Mouse (Mus musculus) urinary bladder, postnatal 25 days (tissue): ENCODE measurements around the gene Rras2.

ENCODE experiments used
- DNase-seq: peaks from one replicate; pipeline ENCODE4 v3.0.0; 2022; ENCODE audit warnings: low spot score

Rras2 gene

DNA sequence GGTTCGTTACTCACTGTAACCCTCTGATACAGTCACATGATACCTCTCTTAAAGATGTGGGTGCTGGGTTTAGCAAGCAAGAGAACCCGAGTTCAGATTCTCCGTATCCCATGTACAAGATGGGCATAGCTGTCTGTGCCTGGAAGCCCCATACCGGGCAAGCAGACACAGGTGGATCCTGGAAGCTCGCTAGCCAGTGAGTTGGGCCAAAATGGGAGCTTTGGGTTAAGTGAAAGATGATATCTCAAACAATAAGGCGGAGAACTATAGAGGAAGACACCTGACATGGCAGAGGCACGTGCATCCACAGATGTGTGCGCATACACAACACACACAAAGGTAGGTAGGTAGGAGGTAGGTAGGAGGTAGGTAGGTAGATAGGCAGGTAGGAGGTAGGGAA, 90.7 kb downstream of the Rras2 start:
- DNase-seq: no peak

- DNase-seq: peak; percentile 75
These were observed 96.9 kb downstream of the Rras2 start for GRCm38 (mm10) chr7:114020704-114021093.

DNA sequence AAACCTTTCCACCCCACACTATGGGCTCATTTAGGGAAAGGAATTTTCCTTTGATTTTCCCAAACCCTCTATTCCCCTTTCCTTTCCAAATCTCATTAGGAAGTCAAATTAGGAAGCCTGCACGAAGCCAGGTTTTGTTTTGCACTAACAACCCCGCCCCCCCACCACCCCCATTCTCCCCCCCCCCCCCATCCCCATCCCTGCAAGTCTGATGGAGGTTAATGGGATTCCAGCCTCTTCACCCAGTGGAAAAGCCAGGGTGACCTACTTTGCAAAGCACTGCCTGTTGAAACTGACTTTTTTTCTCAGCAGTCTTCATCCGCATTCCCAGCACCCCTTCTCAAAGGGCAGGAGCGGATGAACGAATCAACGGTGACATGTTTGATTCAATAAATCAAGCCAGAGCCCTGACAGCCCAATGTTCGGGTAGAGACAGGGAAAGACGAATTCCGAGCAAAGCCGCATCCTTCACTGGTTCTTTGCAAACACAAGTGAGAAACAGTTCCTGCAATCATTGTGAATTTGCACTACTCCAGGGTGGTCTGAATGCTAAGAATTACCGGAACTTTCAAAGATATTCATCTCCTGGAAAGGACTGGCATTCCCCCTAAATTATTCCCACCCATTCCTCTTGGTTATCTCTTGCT, 97.4 kb downstream of the Rras2 start:
- no peak for DNase-seq

GRCm38 (mm10) chr7:114018861-114019260, 98.7 kb downstream of the Rras2 start:
- DNase-seq: no peak

DNA sequence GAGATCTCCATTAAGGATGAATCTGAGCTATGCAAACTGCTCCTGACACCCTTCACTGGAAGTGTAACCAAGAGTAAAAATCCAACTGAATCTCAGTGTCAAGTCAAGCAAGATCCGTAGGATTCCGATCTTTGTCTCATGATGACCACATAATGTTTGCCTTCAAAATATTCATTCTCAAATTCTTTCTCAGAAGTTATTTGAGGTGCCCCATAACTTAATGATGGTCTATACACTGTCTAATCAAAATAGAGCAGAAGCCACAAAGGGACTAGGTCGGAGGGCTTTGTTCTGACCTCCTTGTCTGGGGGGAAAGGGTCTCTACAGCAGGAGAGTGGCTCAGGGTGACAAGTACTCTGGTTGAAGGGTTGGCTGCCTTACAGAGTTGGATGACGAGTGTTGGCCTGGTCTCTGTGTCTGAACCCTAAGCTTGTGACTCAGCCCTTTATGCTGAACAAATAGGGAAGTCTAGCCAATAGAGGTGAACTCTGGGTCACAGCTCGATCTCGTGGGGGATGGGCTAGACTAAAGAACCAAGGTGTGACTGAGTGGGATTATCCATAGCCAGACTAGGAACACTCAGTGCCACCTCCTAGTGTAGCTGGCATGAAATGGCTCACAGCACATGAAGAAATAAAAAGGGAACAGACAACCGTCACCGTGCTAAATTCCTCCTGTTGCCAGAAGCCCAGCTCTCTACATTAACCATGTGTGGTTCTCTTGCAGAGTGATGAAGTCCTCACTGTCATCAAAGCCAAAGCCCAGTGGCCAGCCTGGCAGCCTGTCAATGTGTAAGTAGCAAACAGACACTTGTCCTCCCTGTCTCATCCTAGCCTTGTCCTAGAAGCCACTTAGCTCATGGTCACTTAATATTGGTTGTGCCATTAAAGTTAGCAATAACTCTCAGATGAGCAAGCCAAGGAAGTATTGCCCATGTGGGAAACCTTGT, 101.3 kb downstream of the Rras2 start:
- DNase-seq: peak; percentile 19

- no peak for DNase-seq
These were observed 105.7 kb downstream of the Rras2 start for GRCm38 (mm10) chr7:114011726-114012443.

- no peak for DNase-seq
These were observed 110.0 kb downstream of the Rras2 start for GRCm38 (mm10) chr7:114007565-114007964.

DNA sequence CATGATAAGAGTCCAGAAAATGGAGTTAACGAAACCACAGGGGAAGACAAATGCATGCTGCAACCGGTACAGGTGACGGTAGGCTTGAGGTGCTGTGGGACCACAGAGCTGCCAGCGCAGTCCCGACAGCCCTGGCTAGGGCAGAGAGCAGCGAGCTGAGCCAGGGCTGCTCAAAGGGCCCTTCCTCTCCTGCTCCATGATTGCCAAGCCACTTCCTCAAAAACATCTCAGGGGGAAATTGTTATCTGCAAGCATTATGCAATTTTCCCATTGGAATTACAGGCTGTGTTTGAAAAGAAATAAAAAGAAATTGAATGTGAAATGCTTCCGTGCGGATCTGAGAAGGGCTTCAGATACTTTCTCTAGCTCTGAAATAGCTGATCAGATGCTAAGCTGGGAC, 111.1 kb downstream of the Rras2 start:
- DNase-seq: no peak

DNA sequence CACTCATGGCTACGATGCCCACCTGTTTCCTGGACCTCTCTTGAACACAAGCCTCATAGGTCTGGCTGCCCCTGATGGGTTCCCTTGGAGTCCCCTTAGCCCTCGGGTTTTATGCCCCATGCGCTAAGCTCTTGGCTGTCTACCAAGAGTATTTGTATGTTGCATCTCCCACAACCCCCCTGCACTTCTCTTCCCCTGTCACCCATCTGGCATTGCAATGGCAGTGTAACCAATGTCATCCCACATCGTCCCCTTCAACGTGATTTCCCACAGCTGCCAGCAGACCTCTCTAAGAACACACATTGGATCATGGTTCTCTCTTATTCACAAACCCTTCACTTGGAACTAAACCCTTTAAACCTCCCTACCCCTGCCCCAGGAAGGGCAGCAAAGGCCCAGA, 112.1 kb downstream of the Rras2 start:
- no peak for DNase-seq

DNA sequence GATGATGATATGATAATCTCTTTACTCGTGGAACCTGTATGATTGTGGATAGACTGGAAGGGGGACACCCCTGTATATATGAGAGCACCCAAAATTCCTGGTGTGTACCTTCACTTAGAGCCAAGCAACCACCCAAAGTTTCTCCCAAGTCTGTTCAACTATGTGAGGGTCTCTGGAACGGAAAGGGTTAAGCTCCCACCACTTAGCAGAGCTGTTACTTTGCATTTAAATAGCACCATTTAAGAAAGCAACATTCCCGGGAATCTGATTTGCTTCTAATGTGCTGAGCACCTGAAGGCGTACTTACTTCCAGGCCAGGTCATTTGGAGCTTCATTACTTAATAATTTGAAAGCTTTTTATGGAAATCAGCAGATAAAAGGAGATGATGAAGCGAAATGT, 113.4 kb downstream of the Rras2 start:
- DNase-seq: no peak

DNA sequence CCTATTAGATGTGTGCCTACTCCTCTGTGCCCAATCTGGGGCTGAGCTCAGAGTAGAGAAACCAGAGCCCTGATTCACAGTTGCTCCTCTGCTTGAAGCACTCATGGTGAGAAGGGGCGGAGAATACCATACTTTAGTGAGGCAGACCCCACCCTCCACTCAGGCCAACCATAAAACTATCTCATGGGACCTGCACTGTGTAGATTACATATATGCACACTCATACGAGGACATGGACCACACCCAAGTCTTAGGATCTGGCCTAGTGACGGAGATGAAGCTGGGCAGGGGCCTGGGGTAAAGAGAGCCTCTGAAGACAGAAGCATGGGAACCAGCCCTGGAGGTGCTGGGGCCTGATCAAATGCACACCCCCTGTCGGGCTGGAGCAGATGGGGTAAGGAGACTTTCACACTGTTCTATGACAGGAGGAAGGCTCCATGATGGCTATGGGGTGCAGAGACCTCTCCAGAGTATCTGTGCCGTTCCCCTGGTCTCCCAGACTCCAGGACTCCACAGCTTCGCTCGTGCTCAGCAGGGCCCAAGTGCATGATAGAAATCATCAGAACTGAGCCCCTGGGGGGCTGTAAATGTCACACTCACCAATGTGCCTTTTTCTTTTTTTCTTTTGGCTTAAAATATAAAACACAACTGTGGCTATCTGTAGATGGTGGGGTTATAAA, 119.8 kb downstream of the Rras2 start:
- no peak for DNase-seq
